Mouse (Mus musculus) heart, adult 2 months (tissue): ENCODE results near the gene Rhox4g. TPM values are rescaled to one million over a fixed set of nuclear protein-coding genes. Genes with fewer than 3 reads are reported as not detected.

Experiments used
- polyA plus RNA-seq: library from polyadenylated mRNA; depleted of rRNA; stranded (reverse); fragments of >200 nt; gene quantifications from 2 replicates; pipeline ENCODE4 v1.2.3, GENCODE M21; 2012; rRNA removed
- total RNA-seq, 2 experiments: library from RNA; stranded (reverse); gene quantifications; 2 replicates each; pipeline ENCODE4 v1.2.3; 2021

Rhox4g gene
- total and polyA plus RNA-seq, 3 experiments: not detected

Other genes starting within 250 kb of the Rhox4g start
- gene Rhox2b, start 239.3 kb downstream of the Rhox4g start, total RNA-seq: not detected
- gene Rhox2b, start 239.3 kb downstream of the Rhox4g start, polyA plus RNA-seq: not detected in 2 replicates
- not detected for gene Rhox4b, start 218.8 kb downstream of the Rhox4g start, total RNA-seq
- gene Rhox4b, start 218.8 kb downstream of the Rhox4g start, polyA plus RNA-seq: not detected in 2 replicates
- gene Rhox2c, start 197.6 kb downstream of the Rhox4g start, total RNA-seq: not detected
- not detected in 2 replicates for gene Rhox2c, start 197.6 kb downstream of the Rhox4g start, polyA plus RNA-seq
- gene Rhox3c, start 192.7 kb downstream of the Rhox4g start, total RNA-seq: not detected
- gene Rhox3c, start 192.7 kb downstream of the Rhox4g start, polyA plus RNA-seq: not detected in 2 replicates
- gene Rhox4c, start 171.0 kb downstream of the Rhox4g start, total RNA-seq: not detected
- not detected in 2 replicates for gene Rhox4c, start 171.0 kb downstream of the Rhox4g start, polyA plus RNA-seq
- not detected for gene Rhox2d, start 157.9 kb downstream of the Rhox4g start, total RNA-seq
- gene Rhox2d, start 157.9 kb downstream of the Rhox4g start, polyA plus RNA-seq: not detected in 2 replicates
- not detected for gene Rhox4d, start 137.0 kb downstream of the Rhox4g start, total RNA-seq
- gene Rhox4d, start 137.0 kb downstream of the Rhox4g start, polyA plus RNA-seq: not detected in 2 replicates
- gene Rhox2e, start 120.9 kb downstream of the Rhox4g start, total RNA-seq: not detected
- not detected in 2 replicates for gene Rhox2e, start 120.9 kb downstream of the Rhox4g start, polyA plus RNA-seq
- not detected for gene Rhox3e, start 109.3 kb downstream of the Rhox4g start, total RNA-seq
- not detected in 2 replicates for gene Rhox3e, start 109.3 kb downstream of the Rhox4g start, polyA plus RNA-seq
- gene Rhox4e, start 93.9 kb downstream of the Rhox4g start, total RNA-seq: not detected
- not detected in 2 replicates for gene Rhox4e, start 93.9 kb downstream of the Rhox4g start, polyA plus RNA-seq
- gene Rhox2f, start 79.9 kb downstream of the Rhox4g start, total RNA-seq: not detected
- not detected in 2 replicates for gene Rhox2f, start 79.9 kb downstream of the Rhox4g start, polyA plus RNA-seq
- gene Rhox3f, start 70.3 kb downstream of the Rhox4g start, total RNA-seq: not detected
- not detected in 2 replicates for gene Rhox3f, start 70.3 kb downstream of the Rhox4g start, polyA plus RNA-seq
- not detected for gene Rhox4f, start 43.6 kb downstream of the Rhox4g start, total RNA-seq
- gene Rhox4f, start 43.6 kb downstream of the Rhox4g start, polyA plus RNA-seq: not detected in 2 replicates
- not detected for gene Rhox3g, start 22.7 kb downstream of the Rhox4g start, total RNA-seq
- not detected in 2 replicates for gene Rhox3g, start 22.7 kb downstream of the Rhox4g start, polyA plus RNA-seq
- not detected for gene Rhox2g, start 7.9 kb downstream of the Rhox4g start, total RNA-seq
- gene Rhox2g, start 7.9 kb downstream of the Rhox4g start, polyA plus RNA-seq: not detected in 2 replicates
- gene Rhox3h, start 17.4 kb upstream of the Rhox4g start, total RNA-seq: not detected
- not detected in 2 replicates for gene Rhox3h, start 17.4 kb upstream of the Rhox4g start, polyA plus RNA-seq
- gene Rhox2h, start 21.9 kb upstream of the Rhox4g start, total RNA-seq: not detected
- gene Rhox2h, start 21.9 kb upstream of the Rhox4g start, polyA plus RNA-seq: not detected in 2 replicates
- 1 to 10 TPM in 1 of 2 experiments, not detected in 1; 1.2 TPM for gene Rhox5, start 153.5 kb upstream of the Rhox4g start, total RNA-seq
- 1.2 and 1.4 TPM in 2 replicates for gene Rhox5, start 153.5 kb upstream of the Rhox4g start, polyA plus RNA-seq
- gene Rhox6, start 175.6 kb upstream of the Rhox4g start, total RNA-seq: not detected
- gene Rhox6, start 175.6 kb upstream of the Rhox4g start, polyA plus RNA-seq: not detected in 2 replicates
- gene Rhox7a, start 180.4 kb upstream of the Rhox4g start, total RNA-seq: not detected
- gene Rhox7a, start 180.4 kb upstream of the Rhox4g start, polyA plus RNA-seq: not detected in 2 replicates
- not detected for gene Rhox8, start 227.6 kb upstream of the Rhox4g start, total RNA-seq
- not detected in 2 replicates for gene Rhox8, start 227.6 kb upstream of the Rhox4g start, polyA plus RNA-seq
- not detected for gene Rhox7b, start 245.9 kb upstream of the Rhox4g start, total RNA-seq
- gene Rhox7b, start 245.9 kb upstream of the Rhox4g start, polyA plus RNA-seq: not detected in 2 replicates